Mouse (Mus musculus) mouse trophoblast stem cell (cell line): Measurements from ENCODE around the gene Ddc.

Source experiments
- in situ Hi-C, 2 experiments: fragments of 300-500 bp; cut with MseI, MboI; formaldehyde crosslinking; loops; 2 replicates in 1 of 2; 3 replicates in 1 of 2; pipeline ENCODE4 v1.15.1; 2025

Ddc gene

DNA sequence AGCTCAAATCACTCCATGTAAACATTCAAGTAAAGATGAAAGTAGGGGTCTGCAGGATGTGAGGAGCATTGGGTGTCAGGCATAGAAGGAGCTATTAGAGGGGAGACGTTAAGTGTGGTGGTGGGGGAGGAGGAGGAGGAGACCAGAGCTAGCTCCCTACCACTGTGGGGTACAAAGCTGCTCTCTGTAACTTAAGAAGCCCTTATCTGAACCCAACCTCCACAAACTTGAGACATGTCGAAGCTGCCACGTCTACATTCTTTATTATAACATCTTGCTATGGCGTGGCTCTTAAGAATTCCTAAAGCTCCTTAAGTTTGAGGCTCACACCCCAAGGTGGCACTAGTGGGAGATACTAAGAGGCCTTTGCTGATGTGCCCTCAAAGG lies 20.1 kb downstream of the Ddc start:
- in situ Hi-C loops: no loop called here

GRCm38 (mm10) chr11:11876366-11876765 lies 21.6 kb downstream of the Ddc start:
- in situ Hi-C loops: no loop called here

DNA sequence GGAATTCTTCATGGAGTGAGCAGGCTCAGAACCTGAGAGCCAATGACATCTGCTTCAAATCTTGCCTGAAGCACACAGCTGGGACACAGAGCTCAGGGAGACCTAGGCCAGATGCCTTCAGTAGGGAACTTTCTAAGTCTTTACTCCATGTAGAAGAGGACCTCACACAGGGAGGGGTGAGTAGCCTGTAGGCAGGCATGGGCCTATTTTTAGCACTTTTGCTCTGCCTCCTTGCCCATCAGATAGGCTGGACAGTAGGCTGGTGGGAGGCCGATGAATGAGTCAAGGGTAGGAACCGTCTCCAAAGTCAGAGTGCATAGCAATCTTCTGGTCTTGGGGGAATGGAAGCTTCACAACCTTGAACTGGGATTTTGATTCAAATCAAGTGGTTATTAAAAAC lies 22.7 kb downstream of the Ddc start:
- in situ Hi-C loops: no loop called here

DNA sequence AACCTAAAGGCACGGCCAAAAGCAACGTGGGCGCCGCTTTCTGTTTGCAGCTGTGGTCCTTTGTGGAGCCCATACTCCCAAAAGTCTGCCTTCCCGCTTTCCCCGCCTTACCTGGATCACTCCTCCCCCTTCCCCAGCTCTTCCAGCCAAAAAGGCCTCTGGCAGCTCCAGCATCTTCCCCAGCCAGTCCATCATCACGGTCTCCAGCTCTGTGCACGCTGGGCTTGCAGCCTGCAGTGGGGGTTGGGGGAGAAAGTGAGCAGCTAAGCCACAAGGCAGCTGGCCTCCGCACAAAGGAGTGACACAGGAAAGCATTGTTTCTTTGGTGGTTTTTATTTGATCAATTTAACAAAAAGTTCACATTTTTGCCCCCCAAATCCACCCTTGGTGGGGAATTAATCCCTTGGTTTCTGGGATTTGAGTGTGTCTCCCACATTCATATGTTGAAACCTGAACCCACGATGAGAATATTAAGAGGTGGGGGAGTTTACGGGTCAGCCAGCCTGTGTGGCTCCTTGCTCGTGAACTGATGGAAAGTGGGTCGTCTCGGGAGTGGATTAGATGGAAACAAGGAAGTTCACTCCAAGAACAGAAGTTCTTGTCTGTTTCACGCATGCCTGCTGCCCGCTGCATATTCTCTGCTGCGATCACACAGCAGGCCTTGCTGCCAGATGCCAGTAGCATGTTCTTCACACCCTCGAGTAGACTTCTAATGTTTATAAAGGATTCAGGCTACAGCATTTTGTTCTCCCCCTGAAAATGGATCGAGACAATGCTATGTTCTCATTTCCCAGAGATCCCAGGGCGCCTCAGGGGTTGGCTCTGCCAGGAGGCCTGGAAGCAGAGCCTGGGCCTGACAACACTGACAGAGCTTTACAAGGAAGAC lies 24.7 kb downstream of the Ddc start:
- in situ Hi-C loops: no loop called here

DNA sequence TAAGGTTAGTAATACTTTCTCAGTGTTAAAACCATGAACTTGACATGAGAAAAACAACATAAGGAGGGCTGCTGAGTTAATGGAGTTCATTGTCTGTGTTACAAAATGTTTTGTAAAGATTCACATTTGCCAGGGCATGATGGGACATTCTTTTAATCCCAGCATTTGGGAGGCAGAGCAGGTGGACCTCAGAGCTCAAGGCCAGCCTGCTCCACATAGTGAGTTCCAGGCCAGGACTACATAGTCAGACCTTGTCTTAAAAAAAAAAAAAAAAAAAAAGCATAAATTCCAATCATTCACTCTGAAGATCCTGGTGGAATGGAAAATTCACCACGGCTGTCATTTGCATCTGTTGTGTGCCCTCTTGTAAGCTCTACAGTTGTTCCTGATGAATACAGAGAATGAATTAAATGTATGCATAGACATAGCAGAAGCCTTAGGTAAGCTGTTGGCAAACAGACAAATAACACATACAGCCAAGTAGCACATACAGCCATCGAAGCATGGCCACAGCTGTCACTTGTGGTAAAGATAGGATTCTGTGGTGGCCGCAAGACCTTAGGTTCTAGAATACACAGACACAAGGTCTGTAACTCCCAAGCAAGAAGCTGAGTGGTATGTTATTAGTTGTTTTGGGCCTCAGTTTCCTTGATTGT lies 25.7 kb downstream of the Ddc start:
- in situ Hi-C loops: no loop called here

- in situ Hi-C loops: no loop called here
Measured at GRCm38 (mm10) chr11:11871197-11871813, 26.6 kb downstream of the Ddc start.

- in situ Hi-C loops: no loop called here
Measured at GRCm38 (mm10) chr11:11867971-11868481, 29.9 kb downstream of the Ddc start.

- in situ Hi-C loops: no loop called here
Measured at GRCm38 (mm10) chr11:11866696-11867095, 31.2 kb downstream of the Ddc start.

DNA sequence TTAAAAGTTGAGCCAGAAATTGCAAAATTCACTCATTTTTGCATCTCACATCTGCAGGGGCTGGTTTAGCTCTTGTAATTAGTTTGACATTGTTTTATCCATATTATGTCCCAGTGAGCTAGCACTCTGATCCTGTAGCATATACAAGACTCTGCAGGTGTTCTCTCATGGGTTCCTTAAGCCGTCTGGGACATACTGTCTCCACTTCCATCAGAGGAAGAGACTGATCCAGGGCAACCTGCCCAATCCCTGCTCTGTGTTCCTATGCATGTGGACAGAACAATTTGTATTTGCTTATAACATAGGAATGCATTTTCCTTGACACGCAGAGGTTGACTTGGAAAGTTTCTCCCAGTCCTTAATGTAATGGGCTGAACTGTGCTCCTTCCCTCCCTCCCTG lies 32.8 kb downstream of the Ddc start:
- in situ Hi-C loops: no loop called here

- in situ Hi-C loops: no loop called here
Measured at GRCm38 (mm10) chr11:11864446-11865101, 33.4 kb downstream of the Ddc start.

DNA sequence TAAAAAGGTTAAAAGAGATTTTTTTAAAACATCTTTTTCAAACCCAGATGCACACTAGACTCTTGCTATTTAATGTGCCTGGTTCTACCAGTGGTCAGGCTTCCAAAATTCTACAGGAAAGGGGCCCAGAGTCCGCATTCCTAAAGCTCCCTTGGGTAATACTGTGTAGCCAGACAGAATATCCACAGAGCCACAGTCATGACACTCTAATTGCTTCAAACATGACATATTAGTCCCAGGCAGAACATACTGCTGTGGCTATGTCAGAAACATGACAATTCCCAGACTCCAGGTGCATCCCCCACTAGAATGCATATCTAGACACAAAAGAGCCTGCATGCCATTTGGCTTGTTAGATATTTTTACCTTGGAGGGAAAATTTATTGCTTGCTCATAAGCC lies 35.4 kb downstream of the Ddc start:
- in situ Hi-C loops: no loop called here

DNA sequence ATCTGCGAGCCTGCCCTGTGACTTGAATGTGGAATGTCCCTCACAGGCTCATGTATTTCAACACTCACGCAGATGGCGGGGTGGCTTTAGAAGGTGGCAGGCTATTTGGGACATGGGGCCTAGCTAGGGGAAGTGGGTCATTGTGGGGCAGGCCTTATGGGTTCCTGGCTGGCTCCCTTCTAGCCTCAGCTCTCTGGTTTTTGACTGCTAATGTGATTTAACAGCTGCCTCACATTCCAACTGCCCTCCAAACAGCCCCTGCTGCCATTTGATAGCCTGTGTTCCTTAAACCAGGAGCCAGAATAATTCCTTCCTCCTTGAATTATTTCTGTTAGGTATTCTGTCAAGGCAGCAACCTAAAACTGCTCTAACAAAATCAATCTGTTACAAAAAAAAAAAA lies 41.0 kb downstream of the Ddc start:
- in situ Hi-C loops: no loop called here

- in situ Hi-C loops: no loop called here
Measured at GRCm38 (mm10) chr11:11855685-11856131, 42.2 kb downstream of the Ddc start.

- in situ Hi-C loops: no loop called here
Measured at GRCm38 (mm10) chr11:11855061-11855672, 42.8 kb downstream of the Ddc start.

DNA sequence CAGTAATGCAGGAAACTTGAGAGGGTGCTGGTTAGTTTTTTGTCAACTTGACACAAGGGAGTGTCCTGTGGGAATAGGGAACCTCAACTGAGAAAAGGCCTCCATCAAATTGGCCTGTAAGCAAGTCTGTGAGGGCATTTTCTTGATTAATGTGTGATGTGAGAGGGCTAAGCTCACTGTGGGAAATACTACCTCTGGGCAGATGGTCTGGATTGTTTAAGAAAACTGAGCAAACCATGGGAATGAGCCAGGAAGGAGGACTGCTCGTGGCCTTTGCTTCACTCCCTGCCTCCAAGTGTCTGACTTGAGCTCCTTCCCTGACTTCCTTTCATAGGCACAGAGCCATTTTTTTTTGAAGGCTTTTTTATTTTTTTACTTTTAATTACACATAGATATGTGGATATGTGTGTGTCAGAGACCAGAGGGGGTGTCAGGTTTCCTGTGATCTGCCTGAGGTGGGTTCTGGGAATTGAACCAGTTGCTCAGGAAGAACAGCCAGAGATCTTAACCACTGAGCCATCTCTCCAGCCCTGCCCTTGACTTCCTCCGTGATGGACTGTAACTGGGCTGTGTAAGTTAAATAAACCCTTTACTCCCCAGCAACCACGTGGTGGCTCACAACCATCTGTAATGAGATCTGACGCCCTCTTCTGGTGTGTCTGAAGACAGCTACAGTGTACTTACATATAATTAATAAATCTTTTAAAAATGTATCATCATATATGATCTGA lies 44.0 kb downstream of the Ddc start:
- in situ Hi-C loops: no loop called here

DNA sequence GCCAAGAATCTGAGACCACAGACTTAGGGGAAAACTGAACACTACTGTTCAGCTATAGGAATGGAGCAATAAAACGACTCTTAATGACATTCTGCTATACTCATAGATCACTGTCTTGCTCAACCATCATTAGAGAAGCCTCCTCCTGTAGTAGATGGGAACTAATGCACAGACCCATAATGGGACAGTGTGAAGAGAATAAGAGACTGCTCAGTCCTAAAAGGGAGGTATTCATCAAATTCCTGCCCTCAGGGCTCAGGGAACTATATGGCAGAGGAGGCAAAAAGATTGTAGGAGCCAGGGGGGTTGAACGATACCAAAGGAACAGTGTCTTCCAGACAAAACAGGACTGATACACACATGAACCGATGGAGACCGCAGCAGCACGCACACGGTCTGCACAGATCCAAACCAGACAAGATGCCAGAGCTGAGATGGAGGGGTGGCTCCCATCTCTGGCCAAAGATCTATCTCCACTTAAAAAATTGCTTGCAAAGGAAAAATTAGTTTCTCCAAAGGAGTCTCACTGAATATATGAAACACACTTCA lies 45.9 kb downstream of the Ddc start:
- in situ Hi-C loops: no loop called here

- in situ Hi-C loops: no loop called here
Measured at GRCm38 (mm10) chr11:11850476-11851267, 47.3 kb downstream of the Ddc start.

DNA sequence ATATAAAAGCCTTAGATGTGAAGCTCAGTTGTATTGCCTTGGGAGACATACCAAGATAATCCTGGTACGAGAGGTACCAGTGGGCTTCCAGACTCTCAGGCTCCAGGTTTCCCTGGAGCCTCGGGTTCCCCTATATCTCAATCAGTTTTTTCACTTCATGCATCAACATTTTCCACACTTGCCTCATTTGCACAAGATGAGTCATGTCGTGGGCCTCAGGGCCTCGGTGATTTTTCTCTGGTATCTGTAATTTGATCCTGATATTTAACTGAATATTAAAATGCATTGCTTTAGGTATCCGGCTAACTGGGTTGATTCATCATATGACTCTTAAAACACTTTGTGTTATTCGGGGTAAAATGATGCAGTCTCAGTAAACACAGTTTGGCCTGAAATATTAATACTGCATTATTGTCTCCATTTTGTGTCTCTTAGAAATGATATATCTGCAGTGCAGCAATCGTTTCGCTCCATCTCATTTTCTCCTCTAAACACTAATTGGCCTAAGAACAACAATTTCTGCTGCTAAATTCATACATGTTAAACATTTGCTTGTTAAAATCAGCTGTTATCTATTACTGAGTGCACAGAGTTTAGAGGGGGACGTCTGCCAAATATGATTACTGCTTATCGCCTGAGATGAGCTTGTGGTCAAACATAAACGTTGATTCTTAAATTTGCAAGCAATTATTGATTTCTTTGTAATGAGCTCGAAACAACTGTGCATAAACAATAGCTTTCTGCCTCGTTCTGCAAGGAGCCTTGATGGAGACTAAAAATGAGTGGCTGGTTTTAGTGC lies 48.2 kb downstream of the Ddc start:
- in situ Hi-C loops: no loop called here

DNA sequence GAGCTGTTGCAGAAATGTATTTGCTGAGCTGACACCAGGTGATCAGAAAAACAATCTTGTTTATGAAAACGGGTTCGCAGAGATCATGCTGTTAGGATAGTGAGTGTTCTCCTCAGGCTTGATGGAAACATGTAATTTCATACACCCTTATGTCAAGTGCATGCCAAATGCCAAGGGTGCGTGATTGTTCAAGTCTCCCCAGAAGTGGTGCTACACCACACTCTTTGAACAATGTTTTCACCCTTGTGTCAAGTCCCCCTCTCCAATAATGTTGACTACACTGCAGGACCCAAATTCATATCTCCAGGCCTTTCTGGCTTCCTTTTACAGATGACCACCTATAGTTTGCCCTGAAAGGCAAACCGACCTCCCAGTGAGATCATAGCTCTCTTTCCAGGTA lies 49.5 kb downstream of the Ddc start:
- in situ Hi-C loops: no loop called here
